Mouse (Mus musculus) midbrain, embryonic 15.5 days (tissue): ENCODE data around the gene Cisd3. TPM values are rescaled to one million over a fixed set of nuclear protein-coding genes. Genes with fewer than 3 reads are reported as not detected.

Source experiments
- ATAC-seq: fragments of 200-750 bp; cut with Nextera tagmentation; replicated peaks from 2 replicates; pipeline ENCODE4 v1.8.0; 2017; ENCODE audit warnings: moderate TSS enrichment
- H3K27ac ChIP-seq: fragments of 300-500 bp; sonication (generic); 2 replicates; pipeline ENCODE4 v1.5.1; 2015; ENCODE audit warnings: mild to moderate bottlenecking, inconsistent platforms
- H3K27me3 ChIP-seq: fragments of 300-500 bp; sonication (generic); replicated peaks from 2 replicates; pipeline ENCODE4 v1.6.1; 2015; ENCODE audit warnings: inconsistent platforms
- H3K36me3 ChIP-seq: fragments of 300-500 bp; sonication (generic); replicated peaks from 2 replicates; pipeline ENCODE4 v1.6.1; 2015; ENCODE audit warnings: inconsistent platforms
- H3K4me1 ChIP-seq: fragments of 300-500 bp; sonication (generic); 2 replicates; pipeline ENCODE4 v1.6.1; 2015; ENCODE audit warnings: inconsistent platforms
- H3K4me2 ChIP-seq: fragments of 300-500 bp; sonication (generic); 2 replicates; pipeline ENCODE4 v1.6.1; 2015; ENCODE audit warnings: inconsistent platforms, mild to moderate bottlenecking, moderate library complexity
- H3K4me3 ChIP-seq: fragments of 300-500 bp; sonication (generic); 2 replicates; pipeline ENCODE4 v1.5.1; 2015; ENCODE audit warnings: mild to moderate bottlenecking, inconsistent platforms
- H3K9ac ChIP-seq: fragments of 300-500 bp; sonication (generic); 2 replicates; pipeline ENCODE4 v1.6.1; 2015; ENCODE audit warnings: mild to moderate bottlenecking, inconsistent platforms
- H3K9me3 ChIP-seq: fragments of 300-500 bp; sonication (generic); 2 replicates; pipeline ENCODE4 v1.6.1; 2016; ENCODE audit warnings: inconsistent platforms
- WGBS: fragments of 180-500 bp; shearing (Covaris S2); methylation state at CpG from one replicate; pipeline ENCODE4 v1.1.7; 2015; ENCODE audit warnings: mixed read lengths; 5-methylcytosine and 5-hydroxymethylcytosine counted together
- polyA plus RNA-seq: library from polyadenylated mRNA; unstranded; fragments of >200 nt; fragmentation: Nextera tagmentation; extraction: Ambion mirVana; gene quantifications from 2 replicates; pipeline ENCODE4 v1.2.1, GENCODE M21; 2015

Gene Cisd3
- polyA plus RNA-seq, 1 experiment from 2014 or later = 21.6 TPM

GRCm38 (mm10) chr11:97658751-97659266 is 26.8 kb upstream of the Cisd3 start:
- H3K27me3 ChIP-seq = peaks cover 17% of the 10 kb centered on the region
- H3K9ac ChIP-seq = no peak overlapping the region
- 68% methylated on average over 11 of the region's 11 CpGs for WGBS
- H3K36me3 ChIP-seq = no peaks in the 10 kb centered on the region
- no peak for ATAC-seq
- H3K27ac ChIP-seq = no peak overlapping the region
- no peak overlapping the region for H3K4me3 ChIP-seq
- H3K4me2 ChIP-seq = no peak overlapping the region
- no peaks in the 10 kb centered on the region for H3K9me3 ChIP-seq
- H3K4me1 ChIP-seq = peaks cover 35% of the 10 kb centered on the region

- Histone ChIP-seq H3K36me3 (no peaks in the 10 kb centered on the region), H3K9me3 (no peaks in the 10 kb centered on the region), H3K4me2 (peak overlapping the region; percentile 75), H3K9ac (peak overlapping the region; percentile 70), H3K4me3 (peak overlapping the region; percentile 66), H3K27ac (peak overlapping the region; percentile 67), H3K27me3 (peaks cover 17% of the 10 kb centered on the region), H3K4me1 (peaks cover 38% of the 10 kb centered on the region)
- ATAC-seq = no peak
- 15% methylated on average over 13 of the region's 13 CpGs for WGBS
Observed at GRCm38 (mm10) chr11:97659267-97659989, 26.2 kb upstream of the Cisd3 start.

DNA sequence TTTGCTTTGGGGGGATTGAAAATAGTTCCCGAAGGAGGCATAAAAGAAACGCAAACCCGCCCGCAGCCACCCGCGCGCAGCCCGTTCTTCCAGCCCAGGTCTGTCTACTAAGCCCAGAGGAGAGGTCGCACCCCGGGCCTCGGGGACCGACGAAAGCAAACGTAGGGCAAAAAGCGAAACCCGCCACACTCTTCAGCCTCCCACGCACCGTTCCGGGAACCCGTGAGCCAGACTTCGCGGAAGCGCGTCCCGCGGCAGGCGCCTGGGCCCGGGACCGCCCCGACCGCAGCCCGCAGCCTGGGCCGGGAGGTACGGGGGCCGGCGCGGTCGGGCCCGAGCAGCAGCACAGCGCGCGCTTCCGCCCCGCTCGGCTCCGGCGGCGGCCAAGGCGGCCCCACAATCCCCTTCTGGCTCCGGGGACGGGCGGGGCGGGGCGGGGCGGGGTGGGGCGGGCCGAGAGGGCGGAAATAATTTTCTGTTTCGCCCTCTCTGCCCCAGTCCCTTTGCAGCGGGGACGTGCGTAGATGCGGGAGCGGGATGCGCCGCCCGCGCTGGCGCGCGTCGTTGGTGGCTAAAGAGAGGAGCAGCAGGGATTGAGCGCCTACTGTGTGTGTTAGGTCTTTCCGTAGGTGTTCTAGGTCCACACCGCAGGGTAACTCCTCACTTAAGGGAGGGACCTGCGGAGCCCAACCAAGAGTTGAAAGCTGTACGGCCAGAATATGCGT is 25.5 kb upstream of the Cisd3 start:
- Histone ChIP-seq H3K36me3 (no peaks in the 10 kb centered on the region), H3K4me1 (peaks cover 45% of the 10 kb centered on the region), H3K9me3 (no peaks in the 10 kb centered on the region), H3K27ac (peak overlapping the region; percentile 67), H3K9ac (peak overlapping the region; percentile 70), H3K4me2 (peak overlapping the region; percentile 75), H3K4me3 (peak overlapping the region; percentile 66), H3K27me3 (peaks cover 17% of the 10 kb centered on the region)
- under 1% methylated on average over 61 of the region's 78 CpGs for WGBS
- peak; percentile 86 for ATAC-seq

- Histone ChIP-seq H3K4me2 (peak overlapping the region; percentile 85), H3K4me3 (peak overlapping the region; percentile 91), H3K36me3 (no peaks in the 10 kb centered on the region), H3K9me3 (no peaks in the 10 kb centered on the region), H3K27me3 (peaks cover 17% of the 10 kb centered on the region), H3K4me1 (peaks cover 52% of the 10 kb centered on the region), H3K27ac (no peak overlapping the region), H3K9ac (peak overlapping the region; percentile 70; the same call in 1 of the 2 replicates)
- 2% methylated on average over 27 of the region's 27 CpGs for WGBS
- no peak for ATAC-seq
Observed at GRCm38 (mm10) chr11:97660734-97661647, 24.6 kb upstream of the Cisd3 start.

- Histone ChIP-seq H3K9me3 (no peaks in the 10 kb centered on the region), H3K4me3 (peak overlapping the region; percentile 91), H3K27ac (no peak overlapping the region), H3K27me3 (peaks cover 17% of the 10 kb centered on the region), H3K4me1 (peaks cover 52% of the 10 kb centered on the region), H3K36me3 (no peaks in the 10 kb centered on the region), H3K9ac (no peak overlapping the region), H3K4me2 (peak overlapping the region; percentile 85)
- under 1% methylated on average over 20 of the region's 20 CpGs for WGBS
- no peak for ATAC-seq
Observed at GRCm38 (mm10) chr11:97661648-97662133, 23.9 kb upstream of the Cisd3 start.

DNA sequence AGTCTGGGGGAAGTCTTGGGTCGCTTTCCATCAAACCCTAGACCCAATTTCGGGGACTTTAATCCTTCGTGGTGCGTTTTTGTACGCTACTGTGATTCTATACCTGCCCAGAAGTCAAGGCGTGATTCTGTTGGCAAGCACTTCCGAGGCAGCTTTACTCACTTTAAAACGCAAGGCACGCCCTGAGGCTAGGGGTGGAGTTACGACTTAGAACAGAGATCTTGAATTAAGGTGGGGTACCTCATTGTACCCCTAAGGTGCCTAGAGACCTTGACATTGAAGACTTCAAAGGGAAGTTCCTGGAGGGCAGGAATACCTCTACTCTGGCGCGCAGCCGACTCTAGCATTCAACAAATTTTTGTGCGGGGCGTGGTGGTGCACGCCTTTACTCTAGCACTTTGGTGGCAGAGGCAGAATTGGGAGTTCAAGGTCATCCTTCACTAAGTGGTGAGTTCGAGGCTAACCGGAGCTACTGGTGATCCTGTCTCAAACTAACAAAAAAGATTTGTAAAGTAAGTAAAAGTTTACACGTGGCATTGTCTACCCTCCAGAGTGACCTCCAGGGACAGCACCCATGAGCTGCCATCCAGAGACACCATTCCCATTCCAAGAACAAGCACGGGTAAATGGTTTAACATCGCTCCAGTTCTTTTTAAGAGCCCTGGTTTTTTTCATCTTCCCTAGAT is 23.3 kb upstream of the Cisd3 start:
- H3K9me3 ChIP-seq = no peaks in the 10 kb centered on the region
- ATAC-seq = no peak
- peaks cover 17% of the 10 kb centered on the region for H3K27me3 ChIP-seq
- H3K4me3 ChIP-seq = peak overlapping the region; percentile 91
- 0 out of 2 replicates have a peak overlapping the region, but pooled peaks have one; percentile 27 for H3K27ac ChIP-seq
- peaks cover 52% of the 10 kb centered on the region for H3K4me1 ChIP-seq
- no peaks in the 10 kb centered on the region for H3K36me3 ChIP-seq
- H3K9ac ChIP-seq = peak overlapping the region; percentile 80
- peak overlapping the region; percentile 85 for H3K4me2 ChIP-seq
- WGBS = 1% methylated on average over 21 of the region's 21 CpGs

DNA sequence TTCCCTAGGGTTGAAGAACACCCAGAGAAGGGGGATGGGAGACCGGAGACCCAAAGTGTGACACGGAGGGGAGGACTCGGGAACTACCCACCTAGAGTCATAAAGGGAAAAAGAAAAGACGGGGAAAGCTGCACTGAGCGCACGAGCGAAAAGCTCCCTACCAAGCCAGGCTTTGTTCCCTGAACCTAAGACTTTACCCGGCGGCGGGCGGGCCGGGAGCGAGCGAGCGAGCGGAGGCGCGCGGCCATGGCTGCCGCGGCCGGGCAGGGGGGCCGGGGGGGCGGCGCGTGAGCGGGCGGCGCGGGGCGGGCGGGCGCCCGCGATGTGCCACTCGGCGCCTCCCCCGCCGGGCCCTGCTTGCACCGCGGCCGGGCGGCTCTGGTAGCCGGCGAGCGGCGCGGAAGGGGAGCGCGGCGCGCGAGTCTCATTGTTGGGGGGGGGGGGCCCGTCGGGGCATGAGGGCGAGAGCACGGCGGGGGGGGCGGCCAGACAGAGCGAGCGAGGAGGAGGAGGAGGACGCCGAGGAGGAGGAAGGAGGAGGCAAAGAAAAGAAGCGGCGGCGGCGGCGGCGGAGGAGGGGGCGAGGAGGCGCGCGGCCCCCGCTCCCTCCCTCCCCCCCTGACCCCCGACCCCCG is 22.6 kb upstream of the Cisd3 start, which contains the start of gene Mllt6:
Gene Mllt6 (plus strand): TSS at position 522 of the 635 bp plus-strand sequence.
- Histone ChIP-seq H3K4me3 (peak within 1 kb of the TSS; percentile 91), H3K27ac (peak within 1 kb of the TSS; percentile 85), H3K4me2 (peak within 1 kb of the TSS; percentile 85), H3K9me3 (no peaks in the 10 kb centered on the region), H3K36me3 (0 out of 2 replicates have a peak, but pooled peaks cover under 1% of the 10 kb centered on the region), H3K4me1 (peaks cover 52% of the 10 kb centered on the region), H3K9ac (peak within 1 kb of the TSS; percentile 80), H3K27me3 (peaks cover 17% of the 10 kb centered on the region)
- ATAC-seq = peak; percentile 49
- WGBS = 0% methylated on average over 39 of the region's 76 CpGs

GRCm38 (mm10) chr11:97663528-97664338 is 21.9 kb upstream of the Cisd3 start:
- peak overlapping the region; percentile 85 for H3K4me2 ChIP-seq
- WGBS = 0% methylated on average over 24 of the region's 57 CpGs
- no peaks in the 10 kb centered on the region for H3K9me3 ChIP-seq
- 0 out of 2 replicates have a peak, but pooled peaks cover 5% of the 10 kb centered on the region for H3K36me3 ChIP-seq
- H3K27me3 ChIP-seq = peaks cover 17% of the 10 kb centered on the region
- peak overlapping the region; percentile 91 for H3K4me3 ChIP-seq
- peak overlapping the region; percentile 80 for H3K9ac ChIP-seq
- ATAC-seq = peak; percentile 59
- H3K4me1 ChIP-seq = peaks cover 56% of the 10 kb centered on the region
- H3K27ac ChIP-seq = peak overlapping the region; percentile 85

- Histone ChIP-seq H3K4me2 (peak overlapping the region; percentile 85), H3K4me3 (peak overlapping the region; percentile 91), H3K27me3 (peaks cover 17% of the 10 kb centered on the region), H3K27ac (peak overlapping the region; percentile 85), H3K9ac (peak overlapping the region; percentile 80), H3K4me1 (peaks cover 58% of the 10 kb centered on the region), H3K9me3 (no peaks in the 10 kb centered on the region), H3K36me3 (0 out of 2 replicates have a peak, but pooled peaks cover 6% of the 10 kb centered on the region)
- under 1% methylated on average over 6 of the region's 8 CpGs for WGBS
- no peak for ATAC-seq
Observed at GRCm38 (mm10) chr11:97664339-97664665, 21.3 kb upstream of the Cisd3 start.

- no peak for ATAC-seq
- peak overlapping the region; percentile 85 for H3K4me2 ChIP-seq
- 29% methylated on average over 6 of the region's 6 CpGs for WGBS
- H3K9ac ChIP-seq = peak overlapping the region; percentile 34; the same call in 1 of the 2 replicates
- no peaks in the 10 kb centered on the region for H3K9me3 ChIP-seq
- 0 out of 2 replicates have a peak, but pooled peaks cover 11% of the 10 kb centered on the region for H3K36me3 ChIP-seq
- H3K27me3 ChIP-seq = peaks cover 17% of the 10 kb centered on the region
- H3K27ac ChIP-seq = 0 out of 2 replicates have a peak overlapping the region, but pooled peaks have one; percentile 8
- H3K4me3 ChIP-seq = peak overlapping the region; percentile 91
- peaks cover 58% of the 10 kb centered on the region for H3K4me1 ChIP-seq
Observed at GRCm38 (mm10) chr11:97664771-97665240, 20.8 kb upstream of the Cisd3 start.
